Mouse (Mus musculus): ENCODE measurements around the gene Slc8b1. TPM values are rescaled to one million over a fixed set of nuclear protein-coding genes. Genes with fewer than 3 reads are reported as not detected.

The Slc8b1 gene
- polyA plus RNA-seq, 1 experiment from 2014 or later = 4.4 TPM

- 0 out of 2 replicates have a peak overlapping the region, but pooled peaks have one; percentile 50 for H3K27ac ChIP-seq
- H3K4me3 ChIP-seq = no peak overlapping the region
- peaks cover 66% of the 10 kb centered on the region for H3K4me1 ChIP-seq (replicated peaks)
- peaks cover 19% of the 10 kb centered on the region for H3K27me3 ChIP-seq (ENCODE audit: insufficient read depth, poor library complexity, severe bottlenecking)
- no peak for DNase-seq (ENCODE audit: low spot score)
- no peaks in the 10 kb centered on the region for H3K36me3 ChIP-seq
- no peaks in the 10 kb centered on the region for H3K9me3 ChIP-seq
- 79% methylated on average over 7 of the region's 7 CpGs for WGBS
These were observed 4.5 kb downstream of the Slc8b1 start for GRCm38 (mm10) chr5:120515451-120515850.

GRCm38 (mm10) chr5:120516221-120516984 is 5.4 kb downstream of the Slc8b1 start:
- H3K36me3 ChIP-seq = no peaks in the 10 kb centered on the region
- DNase-seq (ENCODE audit: low spot score) = no peak
- 63% methylated on average over 15 of the region's 15 CpGs for WGBS
- H3K4me3 ChIP-seq = no peak overlapping the region
- H3K27ac ChIP-seq = peak overlapping the region; percentile 72
- peaks cover 56% of the 10 kb centered on the region for H3K4me1 ChIP-seq (replicated peaks)
- peaks cover 16% of the 10 kb centered on the region for H3K27me3 ChIP-seq (ENCODE audit: insufficient read depth, poor library complexity, severe bottlenecking)
- no peaks in the 10 kb centered on the region for H3K9me3 ChIP-seq

- Histone ChIP-seq H3K4me1 (replicated peaks) (peaks cover 51% of the 10 kb centered on the region), H3K9me3 (no peaks in the 10 kb centered on the region), H3K4me3 (no peak overlapping the region), H3K27me3 (ENCODE audit: insufficient read depth, poor library complexity, severe bottlenecking) (peaks cover 5% of the 10 kb centered on the region; the same call in 1 of the 2 replicates), H3K36me3 (0 out of 2 replicates have a peak, but pooled peaks cover under 1% of the 10 kb centered on the region), H3K27ac (peak overlapping the region; percentile 56)
- DNase-seq (ENCODE audit: low spot score) = no peak
- WGBS = 53% methylated on average over 9 of the region's 9 CpGs
These were observed 6.6 kb downstream of the Slc8b1 start for GRCm38 (mm10) chr5:120517552-120517951.

- no peak for DNase-seq (ENCODE audit: low spot score)
- Histone ChIP-seq H3K9me3 (no peaks in the 10 kb centered on the region), H3K4me3 (no peak overlapping the region), H3K27ac (no peak overlapping the region), H3K27me3 (ENCODE audit: insufficient read depth, poor library complexity, severe bottlenecking) (no peaks in the 10 kb centered on the region), H3K36me3 (peaks cover 9% of the 10 kb centered on the region; the same call in 1 of the 2 replicates), H3K4me1 (replicated peaks) (peaks cover 15% of the 10 kb centered on the region)
- WGBS = 72% methylated on average over 3 of the region's 3 CpGs
These were observed 11.7 kb downstream of the Slc8b1 start for GRCm38 (mm10) chr5:120522649-120523048.

GRCm38 (mm10) chr5:120524736-120525135 is 13.8 kb downstream of the Slc8b1 start:
- H3K27me3 ChIP-seq (ENCODE audit: insufficient read depth, poor library complexity, severe bottlenecking) = no peaks in the 10 kb centered on the region
- H3K27ac ChIP-seq = no peak overlapping the region
- H3K36me3 ChIP-seq = peaks cover 13% of the 10 kb centered on the region; the same call in 1 of the 2 replicates
- no peak overlapping the region for H3K4me3 ChIP-seq
- peaks cover 10% of the 10 kb centered on the region for H3K4me1 ChIP-seq (replicated peaks)
- DNase-seq (ENCODE audit: low spot score) = no peak
- H3K9me3 ChIP-seq = no peaks in the 10 kb centered on the region
- WGBS = 92% methylated on average over 2 of the region's 2 CpGs

GRCm38 (mm10) chr5:120525737-120526136 is 14.8 kb downstream of the Slc8b1 start:
- Histone ChIP-seq H3K4me3 (no peak overlapping the region), H3K27ac (no peak overlapping the region; the same call in 1 of the 2 replicates), H3K4me1 (replicated peaks) (peaks cover 10% of the 10 kb centered on the region), H3K27me3 (ENCODE audit: insufficient read depth, poor library complexity, severe bottlenecking) (no peaks in the 10 kb centered on the region), H3K36me3 (peaks cover 14% of the 10 kb centered on the region), H3K9me3 (no peaks in the 10 kb centered on the region)
- 37% methylated on average over 5 of the region's 5 CpGs for whole genome bisulfite sequencing
- no peak for DNase-seq (ENCODE audit: low spot score)

GRCm38 (mm10) chr5:120526311-120526710 is 15.3 kb downstream of the Slc8b1 start:
- Histone ChIP-seq H3K27ac (no peak overlapping the region), H3K36me3 (peaks cover 16% of the 10 kb centered on the region), H3K4me1 (replicated peaks) (peaks cover 10% of the 10 kb centered on the region), H3K27me3 (ENCODE audit: insufficient read depth, poor library complexity, severe bottlenecking) (no peaks in the 10 kb centered on the region), H3K9me3 (no peaks in the 10 kb centered on the region), H3K4me3 (no peak overlapping the region)
- DNase-seq (ENCODE audit: low spot score) = no peak
- 79% methylated on average over 11 of the region's 11 CpGs for WGBS

GRCm38 (mm10) chr5:120527296-120527964 is 16.5 kb downstream of the Slc8b1 start:
- no peaks in the 10 kb centered on the region for H3K27me3 ChIP-seq (ENCODE audit: insufficient read depth, poor library complexity, severe bottlenecking)
- no peaks in the 10 kb centered on the region for H3K9me3 ChIP-seq
- H3K4me1 ChIP-seq (replicated peaks) = peaks cover 10% of the 10 kb centered on the region
- WGBS = 88% methylated on average over 20 of the region's 20 CpGs
- H3K36me3 ChIP-seq = peaks cover 16% of the 10 kb centered on the region
- no peak for DNase-seq (ENCODE audit: low spot score)
- no peak overlapping the region for H3K4me3 ChIP-seq
- H3K27ac ChIP-seq = no peak overlapping the region

- Histone ChIP-seq H3K4me3 (no peak overlapping the region), H3K27me3 (ENCODE audit: insufficient read depth, poor library complexity, severe bottlenecking) (no peaks in the 10 kb centered on the region), H3K36me3 (peaks cover 8% of the 10 kb centered on the region), H3K27ac (no peak overlapping the region), H3K9me3 (no peaks in the 10 kb centered on the region), H3K4me1 (replicated peaks) (peaks cover 37% of the 10 kb centered on the region)
- 86% methylated on average over 8 of the region's 8 CpGs for WGBS
- DNase-seq (ENCODE audit: low spot score) = no peak
These were observed 20.7 kb downstream of the Slc8b1 start for GRCm38 (mm10) chr5:120531631-120532030.

GRCm38 (mm10) chr5:120534071-120534685 is 23.2 kb downstream of the Slc8b1 start:
- no peak for DNase-seq (ENCODE audit: low spot score)
- Histone ChIP-seq H3K9me3 (no peaks in the 10 kb centered on the region), H3K27me3 (ENCODE audit: insufficient read depth, poor library complexity, severe bottlenecking) (no peaks in the 10 kb centered on the region), H3K4me3 (no peak overlapping the region), H3K36me3 (peaks cover 31% of the 10 kb centered on the region), H3K27ac (peak overlapping the region; percentile 70), H3K4me1 (replicated peaks) (peaks cover 39% of the 10 kb centered on the region)
- WGBS = 73% methylated on average over 15 of the region's 15 CpGs

- Histone ChIP-seq H3K4me1 (replicated peaks) (peaks cover 39% of the 10 kb centered on the region), H3K27ac (peak overlapping the region; percentile 70), H3K9me3 (no peaks in the 10 kb centered on the region), H3K36me3 (peaks cover 32% of the 10 kb centered on the region), H3K4me3 (no peak overlapping the region), H3K27me3 (ENCODE audit: insufficient read depth, poor library complexity, severe bottlenecking) (no peaks in the 10 kb centered on the region)
- DNase-seq (ENCODE audit: low spot score) = no peak
- WGBS = 63% methylated on average over 2 of the region's 2 CpGs
These were observed 23.7 kb downstream of the Slc8b1 start for GRCm38 (mm10) chr5:120534686-120535075.

- Histone ChIP-seq H3K4me3 (no peak overlapping the region), H3K27me3 (ENCODE audit: insufficient read depth, poor library complexity, severe bottlenecking) (no peaks in the 10 kb centered on the region), H3K9me3 (no peaks in the 10 kb centered on the region), H3K4me1 (replicated peaks) (peaks cover 39% of the 10 kb centered on the region), H3K36me3 (peaks cover 40% of the 10 kb centered on the region), H3K27ac (peak overlapping the region; percentile 70; the same call in 1 of the 2 replicates)
- DNase-seq (ENCODE audit: low spot score) = no peak
- 72% methylated on average over 13 of the region's 13 CpGs for WGBS
These were observed 25.1 kb downstream of the Slc8b1 start for GRCm38 (mm10) chr5:120536046-120536445.

- no peak for DNase-seq (ENCODE audit: low spot score)
- no peaks in the 10 kb centered on the region for H3K9me3 ChIP-seq
- H3K27ac ChIP-seq = peak overlapping the region; percentile 70; the same call in 1 of the 2 replicates
- H3K36me3 ChIP-seq = peaks cover 46% of the 10 kb centered on the region
- peaks cover 42% of the 10 kb centered on the region for H3K4me1 ChIP-seq (replicated peaks)
- H3K4me3 ChIP-seq = no peak overlapping the region
- WGBS = 65% methylated on average over 5 of the region's 5 CpGs
- no peaks in the 10 kb centered on the region for H3K27me3 ChIP-seq (ENCODE audit: insufficient read depth, poor library complexity, severe bottlenecking)
These were observed 25.7 kb downstream of the Slc8b1 start for GRCm38 (mm10) chr5:120536632-120537031.

Measured in hindbrain, embryonic 10.5 days (tissue).